Mouse (Mus musculus) adipocyte (in vitro differentiated cells): ENCODE data around the gene Aff1.
A peak's percentile ranks its signal among the peaks of the same experiment; 100 is the strongest.

Experiments used
- DNase-seq: peaks from one replicate; pipeline ENCODE4 v3.0.0-alpha.2; 2016; ENCODE audit warnings: low spot score

Gene Aff1

GRCm38 (mm10) chr5:103773100-103773552 is 81.0 kb downstream of the Aff1 start:
- peak; percentile 86 for DNase-seq

GRCm38 (mm10) chr5:103774703-103775333 is 82.6 kb downstream of the Aff1 start:
- peak; percentile 40 for DNase-seq

GRCm38 (mm10) chr5:103775429-103775828 is 83.3 kb downstream of the Aff1 start:
- DNase-seq: peak; percentile 66

- no peak for DNase-seq
These were observed 84.7 kb downstream of the Aff1 start for GRCm38 (mm10) chr5:103776842-103777241.

- DNase-seq: no peak
These were observed 85.3 kb downstream of the Aff1 start for GRCm38 (mm10) chr5:103777446-103777845.

GRCm38 (mm10) chr5:103778314-103779117 is 86.3 kb downstream of the Aff1 start:
- DNase-seq: peak; percentile 79

- DNase-seq: no peak
These were observed 87.7 kb downstream of the Aff1 start for GRCm38 (mm10) chr5:103779836-103780235.

GRCm38 (mm10) chr5:103780266-103780665 is 88.1 kb downstream of the Aff1 start:
- no peak for DNase-seq

- no peak for DNase-seq
These were observed 88.7 kb downstream of the Aff1 start for GRCm38 (mm10) chr5:103780836-103781235.

- no peak for DNase-seq
These were observed 91.0 kb downstream of the Aff1 start for GRCm38 (mm10) chr5:103783086-103783668.

- no peak for DNase-seq
These were observed 93.9 kb downstream of the Aff1 start for GRCm38 (mm10) chr5:103786096-103786495.

GRCm38 (mm10) chr5:103788476-103788875 is 96.3 kb downstream of the Aff1 start:
- peak; percentile 41 for DNase-seq

GRCm38 (mm10) chr5:103788976-103789375 is 96.8 kb downstream of the Aff1 start:
- DNase-seq: peak; percentile 76

GRCm38 (mm10) chr5:103789619-103790116 is 97.5 kb downstream of the Aff1 start:
- DNase-seq: peak; percentile 62

GRCm38 (mm10) chr5:103791741-103792140 is 99.6 kb downstream of the Aff1 start:
- DNase-seq: no peak

- DNase-seq: peak; percentile 63
These were observed 102.9 kb downstream of the Aff1 start for GRCm38 (mm10) chr5:103795121-103795520.

GRCm38 (mm10) chr5:103796035-103796434 is 103.9 kb downstream of the Aff1 start:
- DNase-seq: no peak

- no peak for DNase-seq
These were observed 105.6 kb downstream of the Aff1 start for GRCm38 (mm10) chr5:103797774-103798173.

GRCm38 (mm10) chr5:103799438-103799837 is 107.3 kb downstream of the Aff1 start:
- DNase-seq: no peak

- DNase-seq: no peak
These were observed 107.8 kb downstream of the Aff1 start for GRCm38 (mm10) chr5:103800009-103800408.

GRCm38 (mm10) chr5:103803386-103803785 is 111.2 kb downstream of the Aff1 start:
- no peak for DNase-seq

- DNase-seq: peak; percentile 66
These were observed 111.9 kb downstream of the Aff1 start for GRCm38 (mm10) chr5:103803927-103804590.
